Mouse (Mus musculus) left cerebral cortex, postnatal 36 days (tissue): ENCODE measurements around the gene Ap1g2. TPM values are rescaled to one million over a fixed set of nuclear protein-coding genes. Genes with fewer than 3 reads are reported as not detected.
A peak's percentile ranks its signal among the peaks of the same experiment; 100 is the strongest.

ENCODE experiments used
- DNase-seq, 2 experiments: peaks; one replicate each; pipeline ENCODE4 v3.0.0; 2021 to 2022; ENCODE audit warnings: low spot score in 2 of 2, mixed read lengths in 1 of 2
- intact Hi-C: fragments of 180-260 bp; cut with DNase I; formaldehyde crosslinking; loops from one replicate; pipeline ENCODE4 v1.15.1; 2025
- total RNA-seq, 2 experiments: library from RNA; stranded (reverse); gene quantifications; 2 replicates each; pipeline ENCODE4 v1.2.3; 2021

Gene Ap1g2
- total RNA-seq, 2 experiments from 2014 or later: 6.3 to 20.1 TPM

DNA sequence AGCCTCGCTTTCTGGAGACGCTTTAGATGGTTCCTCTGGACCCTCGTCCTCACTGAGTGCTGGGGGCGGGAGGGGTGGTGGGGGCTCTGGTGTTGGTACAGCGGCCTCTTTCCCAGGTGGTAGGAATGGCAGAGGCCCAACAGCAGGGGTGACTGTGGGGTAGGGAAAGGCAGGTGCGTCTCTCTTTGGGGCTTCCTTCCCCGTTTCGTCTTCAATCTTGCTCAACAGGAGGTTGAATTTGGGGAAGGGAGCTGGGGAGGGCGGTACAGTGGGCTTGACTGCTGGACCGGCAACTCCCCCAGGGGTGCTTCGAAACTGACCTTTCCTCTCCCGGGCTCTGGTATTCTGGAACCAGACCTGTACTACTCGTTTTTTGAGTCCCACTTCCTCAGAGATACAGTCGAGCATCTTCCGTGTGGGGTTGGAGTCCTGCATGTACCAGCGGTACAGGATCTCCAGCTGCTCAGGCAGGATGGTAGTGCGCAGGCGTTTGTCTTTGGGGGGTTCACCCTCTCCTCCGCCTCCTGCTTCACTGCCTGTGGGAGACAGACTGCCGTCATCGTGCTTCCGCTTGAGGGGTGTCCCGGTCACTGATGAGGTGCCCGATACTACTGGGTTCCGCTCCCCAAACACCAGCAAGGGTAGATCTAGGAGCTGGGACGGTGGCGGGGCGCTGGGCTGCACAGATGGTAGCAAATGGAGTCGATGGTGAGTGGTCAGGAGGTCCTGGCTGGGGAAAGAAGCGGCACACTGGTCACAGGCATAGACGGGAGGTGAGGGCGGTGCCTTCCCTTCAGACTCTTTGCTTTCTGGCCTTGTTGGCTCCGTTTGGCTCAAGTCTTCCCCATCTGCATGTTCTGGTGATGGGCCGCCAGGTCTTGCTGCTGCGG is 41.7 kb downstream of the Ap1g2 start:
- DNase-seq: peak in 1 of 2 experiments; percentile 20
- intact Hi-C loops: loop anchor here (5.0 kb wide), 1 partner anchor 37 kb away; no protein-coding TSS in a partner anchor

DNA sequence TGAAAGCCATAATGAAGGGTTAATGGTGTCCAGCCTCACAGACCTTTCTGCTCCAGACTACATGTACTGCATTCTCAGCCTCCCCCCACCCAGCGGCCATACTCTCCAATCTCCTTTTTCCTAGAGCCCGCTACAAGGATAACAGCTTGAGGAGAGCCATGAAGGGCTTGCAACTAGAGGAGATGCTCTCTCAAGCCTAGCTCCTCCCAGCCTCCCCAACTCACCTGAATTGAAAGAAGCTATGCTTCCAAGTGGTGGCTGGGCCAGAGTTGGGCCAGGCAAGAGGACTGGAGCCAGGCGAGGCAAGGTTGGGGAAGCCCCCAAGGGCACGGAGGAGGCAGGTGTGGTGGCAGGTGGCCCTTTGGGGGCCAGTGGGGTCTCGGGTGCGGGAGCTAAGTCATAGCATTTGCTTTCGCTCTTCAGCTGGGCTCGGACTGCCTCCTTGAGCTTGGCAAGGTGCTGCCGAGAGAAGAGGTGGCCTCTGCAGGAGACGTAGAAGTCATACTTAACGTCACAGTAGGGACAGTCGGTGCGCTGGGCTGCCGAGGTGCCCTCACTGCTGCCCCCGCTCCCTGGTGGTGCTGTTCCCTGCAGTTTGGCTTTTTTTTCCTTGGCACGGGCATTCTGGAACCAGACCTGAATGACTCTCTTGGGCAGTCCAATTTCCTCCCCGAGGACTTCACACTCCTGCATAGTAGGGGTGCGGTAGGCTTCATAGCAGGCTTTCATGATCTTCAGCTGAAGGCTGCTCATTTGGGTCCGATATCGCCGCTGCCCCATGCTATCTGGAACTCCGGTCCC is 42.6 kb downstream of the Ap1g2 start:
- intact Hi-C loops: loop anchor here (5.0 kb wide), 1 partner anchor 36 kb away; no protein-coding TSS in a partner anchor
- DNase-seq: peak in 1 of 2 experiments; percentile 21

DNA sequence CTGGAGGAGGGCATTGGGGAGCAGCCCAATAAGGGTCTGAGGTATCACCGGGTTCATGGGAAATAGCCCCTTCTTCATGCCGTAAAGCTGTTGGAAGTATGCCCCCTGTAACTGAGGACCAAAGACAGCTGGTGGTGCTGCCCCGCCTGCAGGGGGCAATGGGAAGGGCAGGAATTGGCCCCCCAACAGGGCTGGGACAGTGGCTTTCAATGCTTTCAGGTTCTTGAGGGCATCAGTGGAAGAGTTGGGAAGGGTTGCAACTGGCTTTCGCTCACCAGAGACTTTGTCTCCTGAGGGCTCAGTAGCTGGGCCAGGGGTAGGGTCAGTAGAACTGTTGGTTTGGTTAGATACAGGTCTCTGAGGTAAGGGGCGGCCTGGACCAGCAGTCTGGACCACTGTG is 43.3 kb downstream of the Ap1g2 start:
- intact Hi-C loops: loop anchor here (5.0 kb wide), 1 partner anchor 36 kb away; no protein-coding TSS in a partner anchor
- DNase-seq: no peak

DNA sequence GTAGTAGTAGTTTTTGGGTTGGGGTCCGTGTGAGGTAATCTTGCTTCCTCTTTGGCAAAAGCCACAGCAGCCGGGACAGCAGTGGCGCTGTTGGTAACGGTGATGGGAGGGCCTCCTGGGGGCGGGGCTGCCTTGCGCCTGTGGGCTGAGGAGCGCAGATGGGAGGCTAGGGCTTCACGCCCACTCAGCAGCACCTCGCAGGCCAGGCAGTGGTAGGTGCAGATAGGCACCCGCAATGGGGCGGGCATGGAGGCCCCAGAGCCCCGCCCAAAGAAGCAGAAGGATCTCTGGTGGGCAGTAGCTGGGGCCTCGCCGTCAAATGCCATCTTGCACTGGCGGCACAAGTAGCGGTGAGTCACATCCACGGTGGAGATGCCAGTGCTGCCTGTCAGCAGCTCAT is 43.8 kb downstream of the Ap1g2 start:
- peak; percentile 64 to 79 for DNase-seq
- intact Hi-C loops: loop anchor here (5.0 kb wide), 1 partner anchor 35 kb away; no protein-coding TSS in a partner anchor

- DNase-seq: no peak
- intact Hi-C loops: loop anchor here (5.0 kb wide), 1 partner anchor 35 kb away; no protein-coding TSS in a partner anchor
Observed at GRCm38 (mm10) chr14:55061845-55062244, 44.5 kb downstream of the Ap1g2 start.

- intact Hi-C loops: loop anchor here (5.0 kb wide), 1 partner anchor 33 kb away; no protein-coding TSS in a partner anchor
- DNase-seq: no peak
Observed at GRCm38 (mm10) chr14:55059931-55060330, 46.5 kb downstream of the Ap1g2 start.

- intact Hi-C loops: no loop called here
- DNase-seq: no peak
Observed at GRCm38 (mm10) chr14:55059009-55059408, 47.4 kb downstream of the Ap1g2 start.

GRCm38 (mm10) chr14:55055167-55055834 is 51.1 kb downstream of the Ap1g2 start:
- intact Hi-C loops: loop anchor here (2.0 kb wide), 1 partner anchor 36 kb away; no protein-coding TSS in a partner anchor
- DNase-seq: peak; percentile 85 to 88

GRCm38 (mm10) chr14:55054191-55054749 is 52.1 kb downstream of the Ap1g2 start:
- peak in 1 of 2 experiments; percentile 60 for DNase-seq
- intact Hi-C loops: loop anchor here (2.0 kb wide), 1 partner anchor 37 kb away; no protein-coding TSS in a partner anchor

- intact Hi-C loops: loop anchor here (2.0 kb wide), 1 partner anchor 37 kb away; no protein-coding TSS in a partner anchor
- DNase-seq: peak; percentile 83 to 84
Observed at GRCm38 (mm10) chr14:55053708-55054190, 52.6 kb downstream of the Ap1g2 start.

DNA sequence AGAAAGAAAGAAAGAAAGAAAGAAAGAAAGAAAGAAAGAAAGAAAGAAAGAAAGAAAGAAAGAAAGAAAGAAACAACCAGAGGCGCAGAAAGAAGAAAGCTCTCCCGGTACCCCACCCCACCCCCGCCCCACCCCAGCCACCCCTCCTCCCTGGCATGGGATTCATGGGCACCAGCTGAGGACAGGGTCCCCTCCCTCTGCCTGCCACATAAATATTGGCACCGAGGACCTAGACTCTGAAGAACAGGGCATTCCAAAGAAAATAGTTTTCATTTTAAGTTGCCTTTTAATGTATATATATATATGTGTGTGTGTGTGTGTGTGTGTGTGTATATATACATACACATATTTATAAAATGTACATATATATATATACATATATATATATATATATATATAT is 53.3 kb downstream of the Ap1g2 start:
- intact Hi-C loops: no loop called here
- DNase-seq: no peak

DNA sequence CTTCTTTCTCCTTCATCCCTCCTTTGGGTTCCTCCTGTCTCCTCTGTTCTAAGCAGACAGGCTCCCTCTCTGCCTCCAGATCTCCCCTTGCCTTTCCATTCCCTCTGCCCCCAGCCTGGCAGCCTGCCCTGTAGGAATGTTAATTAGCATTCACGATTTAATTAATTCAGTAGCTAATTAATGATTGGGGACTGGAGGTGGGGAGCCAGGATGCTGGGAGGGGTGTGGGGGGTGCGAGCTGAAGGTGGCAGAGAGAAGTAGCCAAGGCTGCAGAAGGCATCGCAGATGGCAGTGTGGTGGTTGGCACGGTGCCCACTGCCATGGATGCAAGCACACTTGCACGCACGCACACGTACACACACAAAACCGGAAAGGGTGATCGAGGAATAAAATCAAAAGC is 53.9 kb downstream of the Ap1g2 start:
- intact Hi-C loops: no loop called here
- DNase-seq: peak; percentile 71 to 78

Other genes with a start within 250 kb of the Ap1g2 start
- gene Homez, start 235.6 kb downstream of the Ap1g2 start, total RNA-seq: 10 to 100 TPM; 15.9 to 22.1 TPM
- gene Ppp1r3e, start 229.0 kb downstream of the Ap1g2 start, total RNA-seq: 10 to 100 TPM; 15.2 to 17.2 TPM
- 100 to 1,000 TPM; 131 to 145 TPM for gene Bcl2l2, start 223.2 kb downstream of the Ap1g2 start, total RNA-seq
- gene Gm20521, start 223.2 kb downstream of the Ap1g2 start, total RNA-seq: not detected
- gene Pabpn1, start 214.1 kb downstream of the Ap1g2 start, total RNA-seq: 100 to 1,000 TPM; 194 to 280 TPM
- 100 to 1,000 TPM; 618 to 651 TPM for gene Slc22a17, start 193.5 kb downstream of the Ap1g2 start, total RNA-seq
- gene Efs, start 180.5 kb downstream of the Ap1g2 start, total RNA-seq: 1 to 10 TPM; 7.1 to 7.3 TPM
- gene Il25, start 173.9 kb downstream of the Ap1g2 start, total RNA-seq: not detected
- 10 to 100 TPM; 56.6 to 59.4 TPM for gene Cmtm5, start 170.3 kb downstream of the Ap1g2 start, total RNA-seq
- gene Myh6, start 139.7 kb downstream of the Ap1g2 start, total RNA-seq: 1 to 10 TPM; 4.2 to 5.2 TPM
- not detected for gene Gm17428, start 129.7 kb downstream of the Ap1g2 start, total RNA-seq
- 10 to 100 TPM; 20.1 to 22.2 TPM for gene Myh7, start 112.0 kb downstream of the Ap1g2 start, total RNA-seq
- 10 to 100 TPM; 23.5 to 30.8 TPM for gene Ngdn, start 91.1 kb downstream of the Ap1g2 start, total RNA-seq
- gene Zfhx2, start 14.3 kb downstream of the Ap1g2 start, total RNA-seq: 10 to 100 TPM; 31.0 to 52.3 TPM
- gene Thtpa, start 11.8 kb downstream of the Ap1g2 start, total RNA-seq: 10 to 100 TPM; 24.3 to 29.5 TPM
- gene Jph4, start 10.3 kb upstream of the Ap1g2 start, total RNA-seq: 100 to 1,000 TPM; 312 to 354 TPM
- gene Dhrs2, start 115.4 kb upstream of the Ap1g2 start, total RNA-seq: not detected